Mouse (Mus musculus) heart, embryonic 12.5 days (tissue): ENCODE results near the gene Gcm1. TPM values are rescaled to one million over a fixed set of nuclear protein-coding genes. Genes with fewer than 3 reads are reported as not detected.

Experiments
- ATAC-seq: fragments of 200-750 bp; cut with Nextera tagmentation; 2 replicates; pipeline ENCODE4 v1.8.0; 2017; ENCODE audit warnings: moderate TSS enrichment, moderate library complexity; ENCODE audit not compliant: insufficient number of reproducible peaks, low FRiP score
- H3K27ac ChIP-seq: fragments of 300-500 bp; sonication (generic); 2 replicates; pipeline ENCODE4 v1.5.1; 2016; ENCODE audit warnings: mild to moderate bottlenecking, moderate library complexity; ENCODE audit not compliant: poor library complexity, severe bottlenecking
- H3K27me3 ChIP-seq: fragments of 300-500 bp; sonication (generic); replicated peaks from 2 replicates; pipeline ENCODE4 v1.6.1; 2016; ENCODE audit warnings: mild to moderate bottlenecking, moderate library complexity
- H3K36me3 ChIP-seq: fragments of 300-500 bp; sonication (generic); 2 replicates; pipeline ENCODE4 v1.6.1; 2016; ENCODE audit warnings: mild to moderate bottlenecking, moderate library complexity
- H3K4me1 ChIP-seq: fragments of 300-500 bp; sonication (generic); replicated peaks from 2 replicates; pipeline ENCODE4 v1.6.1; 2016; ENCODE audit warnings: mild to moderate bottlenecking
- H3K4me2 ChIP-seq: fragments of 300-500 bp; sonication (generic); 2 replicates; pipeline ENCODE4 v1.6.1; 2016; ENCODE audit warnings: mild to moderate bottlenecking, moderate library complexity
- H3K4me3 ChIP-seq: fragments of 300-500 bp; sonication (generic); 2 replicates; pipeline ENCODE4 v1.5.1; 2016; ENCODE audit warnings: mild to moderate bottlenecking
- H3K9ac ChIP-seq: fragments of 300-500 bp; sonication (generic); 2 replicates; pipeline ENCODE4 v1.6.1; 2016; ENCODE audit warnings: mild to moderate bottlenecking, moderate library complexity
- H3K9me3 ChIP-seq: fragments of 300-500 bp; sonication (generic); replicated peaks from 2 replicates; pipeline ENCODE4 v1.6.1; 2016; ENCODE audit warnings: mild to moderate bottlenecking, moderate library complexity
- WGBS: fragments of 180-500 bp; shearing (Covaris S2); methylation state at CpG from one replicate; pipeline ENCODE4 v1.1.7; 2016; 5-methylcytosine and 5-hydroxymethylcytosine counted together
- polyA plus RNA-seq: library from polyadenylated mRNA; unstranded; fragments of >200 nt; fragmentation: Nextera tagmentation; extraction: Ambion mirVana; gene quantifications from 2 replicates; pipeline ENCODE4 v1.2.1, GENCODE M21; 2016

Gene Gcm1
- polyA plus RNA-seq, 1 experiment from 2014 or later, result not detected

- no peaks in the 10 kb centered on the region for H3K9me3 ChIP-seq
- no peaks in the 10 kb centered on the region for H3K27me3 ChIP-seq
- H3K36me3 ChIP-seq, result no peaks in the 10 kb centered on the region
- no peak overlapping the region for H3K4me2 ChIP-seq
- H3K4me1 ChIP-seq, result no peaks in the 10 kb centered on the region
- H3K27ac ChIP-seq, result no peak overlapping the region
- H3K4me3 ChIP-seq, result no peak overlapping the region
- no peak overlapping the region for H3K9ac ChIP-seq
- ATAC-seq, result no peak
- 91% methylated on average over 3 of the region's 3 CpGs for WGBS
Measured at GRCm38 (mm10) chr9:78075256-78075655, 23.5 kb downstream of the Gcm1 start.

GRCm38 (mm10) chr9:78078240-78078639 is 26.5 kb downstream of the Gcm1 start:
- no peak overlapping the region for H3K4me2 ChIP-seq
- no peak for ATAC-seq
- no peaks in the 10 kb centered on the region for H3K4me1 ChIP-seq
- WGBS, result 21% methylated on average over 2 of the region's 2 CpGs
- no peaks in the 10 kb centered on the region for H3K27me3 ChIP-seq
- H3K36me3 ChIP-seq, result peaks cover 16% of the 10 kb centered on the region
- no peak overlapping the region for H3K4me3 ChIP-seq
- H3K9me3 ChIP-seq, result no peaks in the 10 kb centered on the region
- no peak overlapping the region for H3K9ac ChIP-seq
- H3K27ac ChIP-seq, result no peak overlapping the region

GRCm38 (mm10) chr9:78081835-78082234 is 30.1 kb downstream of the Gcm1 start:
- Histone ChIP-seq H3K4me1 (no peaks in the 10 kb centered on the region), H3K36me3 (peaks cover 51% of the 10 kb centered on the region), H3K9me3 (no peaks in the 10 kb centered on the region), H3K9ac (no peak overlapping the region), H3K4me3 (no peak overlapping the region), H3K27ac (no peak overlapping the region), H3K4me2 (no peak overlapping the region), H3K27me3 (no peaks in the 10 kb centered on the region)
- no peak for ATAC-seq
- WGBS, result 66% methylated on average over 7 of the region's 7 CpGs

- no peak overlapping the region for H3K27ac ChIP-seq
- peaks cover 60% of the 10 kb centered on the region for H3K36me3 ChIP-seq
- WGBS, result 88% methylated on average over 4 of the region's 4 CpGs
- no peaks in the 10 kb centered on the region for H3K9me3 ChIP-seq
- no peaks in the 10 kb centered on the region for H3K27me3 ChIP-seq
- H3K4me1 ChIP-seq, result peaks cover 21% of the 10 kb centered on the region
- H3K4me2 ChIP-seq, result no peak overlapping the region
- ATAC-seq, result no peak
- H3K9ac ChIP-seq, result no peak overlapping the region
- no peak overlapping the region for H3K4me3 ChIP-seq
Measured at GRCm38 (mm10) chr9:78084341-78084740, 32.6 kb downstream of the Gcm1 start.

- ATAC-seq, result no peak
- Histone ChIP-seq H3K27ac (no peak overlapping the region), H3K27me3 (no peaks in the 10 kb centered on the region), H3K4me2 (no peak overlapping the region), H3K4me3 (no peak overlapping the region), H3K9me3 (no peaks in the 10 kb centered on the region), H3K36me3 (peaks cover 64% of the 10 kb centered on the region), H3K4me1 (peaks cover 23% of the 10 kb centered on the region), H3K9ac (no peak overlapping the region)
- 88% methylated on average over 14 of the region's 14 CpGs for WGBS
Measured at GRCm38 (mm10) chr9:78085722-78086287, 34.1 kb downstream of the Gcm1 start.

GRCm38 (mm10) chr9:78087751-78088150 is 36.0 kb downstream of the Gcm1 start:
- Histone ChIP-seq H3K9ac (no peak overlapping the region), H3K27ac (no peak overlapping the region), H3K27me3 (no peaks in the 10 kb centered on the region), H3K4me1 (peaks cover 23% of the 10 kb centered on the region), H3K36me3 (peaks cover 67% of the 10 kb centered on the region), H3K4me3 (no peak overlapping the region), H3K4me2 (no peak overlapping the region), H3K9me3 (no peaks in the 10 kb centered on the region)
- no peak for ATAC-seq
- WGBS, result 88% methylated on average over 9 of the region's 9 CpGs

- peak; percentile 49 for ATAC-seq
- Histone ChIP-seq H3K4me1 (peaks cover 23% of the 10 kb centered on the region), H3K9me3 (no peaks in the 10 kb centered on the region), H3K4me2 (no peak overlapping the region), H3K27ac (peak overlapping the region; percentile 77), H3K36me3 (peaks cover 68% of the 10 kb centered on the region), H3K4me3 (no peak overlapping the region), H3K27me3 (no peaks in the 10 kb centered on the region), H3K9ac (0 out of 2 replicates have a peak overlapping the region, but pooled peaks have one; percentile 23)
- 52% methylated on average over 4 of the region's 4 CpGs for WGBS
Measured at GRCm38 (mm10) chr9:78088521-78088920, 36.8 kb downstream of the Gcm1 start.

GRCm38 (mm10) chr9:78088971-78089370 is 37.2 kb downstream of the Gcm1 start:
- Histone ChIP-seq H3K4me2 (no peak overlapping the region), H3K27me3 (no peaks in the 10 kb centered on the region), H3K27ac (peak overlapping the region; percentile 77), H3K9me3 (no peaks in the 10 kb centered on the region), H3K9ac (no peak overlapping the region), H3K36me3 (peaks cover 67% of the 10 kb centered on the region), H3K4me3 (no peak overlapping the region), H3K4me1 (peaks cover 23% of the 10 kb centered on the region)
- 45% methylated on average over 7 of the region's 7 CpGs for WGBS
- ATAC-seq, result peak; percentile 60; the same call in 1 of the 2 replicates

- 83% methylated on average over 1 of the region's 1 CpGs for WGBS
- Histone ChIP-seq H3K4me3 (no peak overlapping the region), H3K4me2 (no peak overlapping the region), H3K9ac (no peak overlapping the region), H3K36me3 (peaks cover 62% of the 10 kb centered on the region), H3K4me1 (peaks cover 23% of the 10 kb centered on the region), H3K27ac (no peak overlapping the region; the same call in 1 of the 2 replicates), H3K27me3 (no peaks in the 10 kb centered on the region), H3K9me3 (no peaks in the 10 kb centered on the region)
- ATAC-seq, result no peak
Measured at GRCm38 (mm10) chr9:78089906-78090305, 38.2 kb downstream of the Gcm1 start.

- WGBS, result 92% methylated on average over 3 of the region's 3 CpGs
- Histone ChIP-seq H3K4me1 (peaks cover 23% of the 10 kb centered on the region), H3K4me2 (no peak overlapping the region), H3K9ac (no peak overlapping the region), H3K27ac (no peak overlapping the region), H3K4me3 (no peak overlapping the region), H3K9me3 (no peaks in the 10 kb centered on the region), H3K27me3 (no peaks in the 10 kb centered on the region), H3K36me3 (peaks cover 62% of the 10 kb centered on the region)
- no peak for ATAC-seq
Measured at GRCm38 (mm10) chr9:78090596-78090995, 38.9 kb downstream of the Gcm1 start.

GRCm38 (mm10) chr9:78095686-78096085 is 44.0 kb downstream of the Gcm1 start:
- 92% methylated on average over 12 of the region's 12 CpGs for WGBS
- Histone ChIP-seq H3K9me3 (peaks cover 2% of the 10 kb centered on the region; the same call in 1 of the 2 replicates), H3K9ac (no peak overlapping the region), H3K27ac (no peak overlapping the region), H3K27me3 (no peaks in the 10 kb centered on the region), H3K36me3 (peaks cover 79% of the 10 kb centered on the region), H3K4me1 (no peaks in the 10 kb centered on the region), H3K4me3 (no peak overlapping the region), H3K4me2 (no peak overlapping the region)
- ATAC-seq, result no peak

- peaks cover 80% of the 10 kb centered on the region for H3K36me3 ChIP-seq
- H3K4me1 ChIP-seq, result 0 out of 2 replicates have a peak, but pooled peaks cover 3% of the 10 kb centered on the region
- WGBS, result 94% methylated on average over 6 of the region's 6 CpGs
Measured at GRCm38 (mm10) chr9:78096376-78096775, 44.7 kb downstream of the Gcm1 start.

More at GRCm38 (mm10) chr9:78096376-78096775, 44.7 kb downstream of the Gcm1 start:
- Histone ChIP-seq H3K4me2 (no peak overlapping the region), H3K27me3 (no peaks in the 10 kb centered on the region), H3K27ac (no peak overlapping the region), H3K4me3 (no peak overlapping the region), H3K9me3 (peaks cover 2% of the 10 kb centered on the region; the same call in 1 of the 2 replicates), H3K9ac (no peak overlapping the region)
- ATAC-seq, result no peak
